Mouse (Mus musculus): ENCODE results near the gene Cep57.
"Not testable (repeated sequence)": the region's sequence is repeated elsewhere in the genome, so short reads cannot be mapped to it uniquely, and the experiment has no call there.

Cep57 gene

GRCm38 (mm10) chr9:13794756-13795155 is 32.2 kb downstream of the Cep57 start:
- no peak for DNase-seq (ENCODE audit: low spot score in 2 of 2)

GRCm38 (mm10) chr9:13794302-13794701 is 32.6 kb downstream of the Cep57 start:
- DNase-seq (ENCODE audit: low spot score in 2 of 2) = no peak

GRCm38 (mm10) chr9:13790864-13791263 is 36.0 kb downstream of the Cep57 start:
- DNase-seq (ENCODE audit: low spot score in 2 of 2) = not testable (repeated sequence)

GRCm38 (mm10) chr9:13781985-13782384 is 44.9 kb downstream of the Cep57 start:
- DNase-seq (ENCODE audit: low spot score in 2 of 2) = no peak

GRCm38 (mm10) chr9:13774732-13775131 is 52.2 kb downstream of the Cep57 start:
- DNase-seq (ENCODE audit: low spot score in 2 of 2) = no peak

- no peak for DNase-seq (ENCODE audit: low spot score in 2 of 2)
Observed at GRCm38 (mm10) chr9:13766570-13766969, 60.3 kb downstream of the Cep57 start.

- DNase-seq (ENCODE audit: low spot score in 2 of 2) = no peak
Observed at GRCm38 (mm10) chr9:13765624-13766023, 61.3 kb downstream of the Cep57 start.

- no peak for DNase-seq (ENCODE audit: low spot score in 2 of 2)
Observed at GRCm38 (mm10) chr9:13760430-13760829, 66.5 kb downstream of the Cep57 start.
